Mouse (Mus musculus) liver, embryonic 12.5 days (tissue): Measurements from ENCODE around the gene Sh3bgrl. TPM values are rescaled to one million over a fixed set of nuclear protein-coding genes. Genes with fewer than 3 reads are reported as not detected.
"Not testable (repeated sequence)": the region's sequence is repeated elsewhere in the genome, so short reads cannot be mapped to it uniquely, and the experiment has no call there.

Experiments
- ATAC-seq: fragments of 200-750 bp; cut with Nextera tagmentation; 2 replicates; pipeline ENCODE4 v1.8.0; 2017; ENCODE audit warnings: moderate number of reproducible peaks, mild to moderate bottlenecking, moderate library complexity
- H3K27ac ChIP-seq: fragments of 300-500 bp; sonication (generic); 2 replicates; pipeline ENCODE4 v1.5.1; 2016; ENCODE audit warnings: mild to moderate bottlenecking
- H3K27me3 ChIP-seq: fragments of 300-500 bp; sonication (generic); replicated peaks from 2 replicates; pipeline ENCODE4 v1.6.1; 2016; ENCODE audit warnings: mild to moderate bottlenecking, moderate library complexity
- H3K36me3 ChIP-seq: fragments of 300-500 bp; sonication (generic); 2 replicates; pipeline ENCODE4 v1.6.1; 2016; ENCODE audit warnings: mild to moderate bottlenecking, moderate library complexity
- H3K4me1 ChIP-seq: fragments of 300-500 bp; sonication (generic); 2 replicates; pipeline ENCODE4 v1.6.1; 2016
- H3K4me2 ChIP-seq: fragments of 300-500 bp; sonication (generic); 2 replicates; pipeline ENCODE4 v1.6.1; 2016; ENCODE audit warnings: mild to moderate bottlenecking, moderate library complexity
- H3K4me3 ChIP-seq: fragments of 300-500 bp; sonication (generic); 2 replicates; pipeline ENCODE4 v1.5.1; 2016; ENCODE audit warnings: mild to moderate bottlenecking, moderate library complexity
- H3K9ac ChIP-seq: fragments of 300-500 bp; sonication (generic); 2 replicates; pipeline ENCODE4 v1.6.1; 2016; ENCODE audit warnings: mild to moderate bottlenecking, moderate library complexity
- H3K9me3 ChIP-seq: fragments of 300-500 bp; sonication (generic); replicated peaks from 2 replicates; pipeline ENCODE4 v1.6.1; 2016; ENCODE audit warnings: mild to moderate bottlenecking, moderate library complexity
- WGBS: fragments of 180-500 bp; shearing (Covaris S2); methylation state at CpG from one replicate; pipeline ENCODE4 v1.1.7; 2016; ENCODE audit not compliant: insufficient replicate concordance; 5-methylcytosine and 5-hydroxymethylcytosine counted together
- polyA plus RNA-seq: library from polyadenylated mRNA; unstranded; fragments of >200 nt; fragmentation: Nextera tagmentation; extraction: Ambion mirVana; gene quantifications from 2 replicates; pipeline ENCODE4 v1.2.1, GENCODE M21; 2016

The Sh3bgrl gene
- polyA plus RNA-seq, result 59.7 and 60.5 TPM in 2 replicates

GRCm38 (mm10) chrX:109095245-109096242 is at the start of gene Sh3bgrl:
Gene Sh3bgrl, plus strand, starts transcription at chrX:109095365.
- peak; percentile 97 for ATAC-seq
- peak within 1 kb of the TSS; percentile 70 for H3K27ac ChIP-seq
- H3K9ac ChIP-seq, result peak within 1 kb of the TSS; percentile 70
- no peaks in the 10 kb centered on the region for H3K27me3 ChIP-seq
- no peaks in the 10 kb centered on the region for H3K36me3 ChIP-seq
- WGBS, result 7% methylated on average over 26 of the region's 26 CpGs
- peaks cover 8% of the 10 kb centered on the region for H3K4me1 ChIP-seq
- peak within 1 kb of the TSS; percentile 64 for H3K4me3 ChIP-seq
- H3K4me2 ChIP-seq, result peak within 1 kb of the TSS; percentile 64
- H3K9me3 ChIP-seq, result no peaks in the 10 kb centered on the region

- Histone ChIP-seq H3K9ac (no peak overlapping the region), H3K27me3 (no peaks in the 10 kb centered on the region), H3K27ac (no peak overlapping the region), H3K4me2 (no peak overlapping the region), H3K36me3 (no peaks in the 10 kb centered on the region), H3K9me3 (no peaks in the 10 kb centered on the region), H3K4me3 (no peak overlapping the region), H3K4me1 (no peaks in the 10 kb centered on the region)
- ATAC-seq, result no peak
- WGBS, result 65% methylated on average over 1 of the region's 1 CpGs
These were observed 47.4 kb upstream of the Sh3bgrl start for GRCm38 (mm10) chrX:109047773-109048172.

GRCm38 (mm10) chrX:109071719-109072118 is 23.4 kb upstream of the Sh3bgrl start:
- H3K9ac ChIP-seq, result no peak overlapping the region
- WGBS, result 53% methylated on average over 3 of the region's 3 CpGs
- H3K27ac ChIP-seq, result no peak overlapping the region
- H3K27me3 ChIP-seq, result no peaks in the 10 kb centered on the region
- H3K9me3 ChIP-seq, result no peaks in the 10 kb centered on the region
- H3K4me1 ChIP-seq, result no peaks in the 10 kb centered on the region
- H3K4me3 ChIP-seq, result no peak overlapping the region
- ATAC-seq, result 0 out of 2 replicates have a peak, but pooled peaks have one; percentile 49
- H3K36me3 ChIP-seq, result no peaks in the 10 kb centered on the region
- no peak overlapping the region for H3K4me2 ChIP-seq

- no peak for ATAC-seq
- H3K9me3 ChIP-seq, result no peaks in the 10 kb centered on the region
- H3K4me2 ChIP-seq, result no peak overlapping the region
- no peaks in the 10 kb centered on the region for H3K36me3 ChIP-seq
- H3K27ac ChIP-seq, result no peak overlapping the region
- H3K4me1 ChIP-seq, result no peaks in the 10 kb centered on the region
- no peak overlapping the region for H3K9ac ChIP-seq
- 69% methylated on average over 1 of the region's 1 CpGs for WGBS
- no peaks in the 10 kb centered on the region for H3K27me3 ChIP-seq
- no peak overlapping the region for H3K4me3 ChIP-seq
These were observed 19.4 kb upstream of the Sh3bgrl start for GRCm38 (mm10) chrX:109075716-109076115.

GRCm38 (mm10) chrX:109076355-109076754 is 18.8 kb upstream of the Sh3bgrl start:
- ATAC-seq, result no peak
- 10% methylated on average over 3 of the region's 3 CpGs for WGBS
- no peaks in the 10 kb centered on the region for H3K9me3 ChIP-seq

GRCm38 (mm10) chrX:109079354-109079753 is 15.8 kb upstream of the Sh3bgrl start:
- not testable (repeated sequence) for H3K9ac ChIP-seq, H3K4me2 ChIP-seq, H3K36me3 ChIP-seq, ATAC-seq, H3K4me1 ChIP-seq, H3K27ac ChIP-seq, H3K4me3 ChIP-seq, H3K9me3 ChIP-seq, H3K27me3 ChIP-seq
- WGBS, result 58% methylated on average over 4 of the region's 4 CpGs

More at GRCm38 (mm10) chrX:109076355-109076754, 18.8 kb upstream of the Sh3bgrl start:
- Histone ChIP-seq H3K4me2 (no peak overlapping the region), H3K27ac (no peak overlapping the region), H3K36me3 (no peaks in the 10 kb centered on the region), H3K9ac (no peak overlapping the region), H3K27me3 (no peaks in the 10 kb centered on the region), H3K4me3 (no peak overlapping the region), H3K4me1 (no peaks in the 10 kb centered on the region)

GRCm38 (mm10) chrX:109087073-109087472 is 8.1 kb upstream of the Sh3bgrl start:
- H3K9ac ChIP-seq, result no peak overlapping the region
- H3K9me3 ChIP-seq, result no peaks in the 10 kb centered on the region
- no peaks in the 10 kb centered on the region for H3K36me3 ChIP-seq
- no peaks in the 10 kb centered on the region for H3K27me3 ChIP-seq
- ATAC-seq, result no peak
- H3K4me1 ChIP-seq, result no peaks in the 10 kb centered on the region
- H3K4me3 ChIP-seq, result no peak overlapping the region
- no peak overlapping the region for H3K27ac ChIP-seq
- no peak overlapping the region for H3K4me2 ChIP-seq

GRCm38 (mm10) chrX:109094800-109095199 is 365 bp upstream of the Sh3bgrl start:
- Histone ChIP-seq H3K9ac (peak overlapping the region; percentile 35), H3K4me1 (peaks cover 8% of the 10 kb centered on the region), H3K27me3 (no peaks in the 10 kb centered on the region), H3K36me3 (no peaks in the 10 kb centered on the region), H3K4me2 (peak overlapping the region; percentile 64), H3K4me3 (peak overlapping the region; percentile 64), H3K27ac (peak overlapping the region; percentile 70), H3K9me3 (no peaks in the 10 kb centered on the region)
- ATAC-seq, result no peak
- 7% methylated on average over 4 of the region's 4 CpGs for WGBS

- ATAC-seq, result peak; percentile 68
- Histone ChIP-seq H3K4me2 (peak overlapping the region; percentile 38), H3K9me3 (no peaks in the 10 kb centered on the region), H3K27ac (peak overlapping the region; percentile 66; the same call in 1 of the 2 replicates), H3K9ac (no peak overlapping the region), H3K4me1 (peaks cover 10% of the 10 kb centered on the region), H3K27me3 (no peaks in the 10 kb centered on the region), H3K4me3 (no peak overlapping the region), H3K36me3 (no peaks in the 10 kb centered on the region)
- 60% methylated on average over 1 of the region's 1 CpGs for WGBS
These were observed 3.3 kb downstream of the Sh3bgrl start for GRCm38 (mm10) chrX:109098511-109098910.

- no peak overlapping the region for H3K9ac ChIP-seq
- ATAC-seq, result no peak
- no peak overlapping the region for H3K4me2 ChIP-seq
- no peaks in the 10 kb centered on the region for H3K9me3 ChIP-seq
- H3K27me3 ChIP-seq, result no peaks in the 10 kb centered on the region
- H3K36me3 ChIP-seq, result no peaks in the 10 kb centered on the region
- H3K4me1 ChIP-seq, result peaks cover 10% of the 10 kb centered on the region
- no peak overlapping the region for H3K27ac ChIP-seq
- no peak overlapping the region for H3K4me3 ChIP-seq
- WGBS, result 83% methylated on average over 2 of the region's 2 CpGs
These were observed 5.3 kb downstream of the Sh3bgrl start for GRCm38 (mm10) chrX:109100441-109100840.

- no peak overlapping the region for H3K9ac ChIP-seq
- no peak overlapping the region for H3K27ac ChIP-seq
- no peak overlapping the region for H3K4me2 ChIP-seq
- no peaks in the 10 kb centered on the region for H3K9me3 ChIP-seq
- peaks cover 1% of the 10 kb centered on the region for H3K4me1 ChIP-seq
- no peak for ATAC-seq
- H3K36me3 ChIP-seq, result no peaks in the 10 kb centered on the region
- no peak overlapping the region for H3K4me3 ChIP-seq
- no peaks in the 10 kb centered on the region for H3K27me3 ChIP-seq
- WGBS, result 19% methylated on average over 1 of the region's 1 CpGs
These were observed 13.1 kb downstream of the Sh3bgrl start for GRCm38 (mm10) chrX:109108117-109108805.

GRCm38 (mm10) chrX:109112885-109113284 is 17.7 kb downstream of the Sh3bgrl start:
- H3K27ac ChIP-seq, result no peak overlapping the region

More at GRCm38 (mm10) chrX:109112885-109113284, 17.7 kb downstream of the Sh3bgrl start:
- H3K9me3 ChIP-seq, result no peaks in the 10 kb centered on the region
- no peak for ATAC-seq
- H3K27me3 ChIP-seq, result no peaks in the 10 kb centered on the region
- H3K4me3 ChIP-seq, result no peak overlapping the region
- H3K4me2 ChIP-seq, result no peak overlapping the region
- H3K36me3 ChIP-seq, result no peaks in the 10 kb centered on the region
- 72% methylated on average over 1 of the region's 1 CpGs for WGBS
- no peak overlapping the region for H3K9ac ChIP-seq
- H3K4me1 ChIP-seq, result peaks cover 15% of the 10 kb centered on the region
